Mouse (Mus musculus) stomach, embryonic 14.5 days (tissue): ENCODE data around the gene Syngr2. TPM values are rescaled to one million over a fixed set of nuclear protein-coding genes. Genes with fewer than 3 reads are reported as not detected.
"Not testable (repeated sequence)": the region's sequence is repeated elsewhere in the genome, so short reads cannot be mapped to it uniquely, and the experiment has no call there.

Source experiments
- ATAC-seq: fragments of 200-750 bp; cut with Nextera tagmentation; 2 replicates; pipeline ENCODE4 v1.8.0; 2017; ENCODE audit warnings: low read depth, moderate TSS enrichment; ENCODE audit not compliant: insufficient number of reproducible peaks, insufficient read depth, low FRiP score
- H3K27ac ChIP-seq: fragments of 300-500 bp; sonication (generic); 2 replicates; pipeline ENCODE4 v1.5.1; 2014; ENCODE audit warnings: mild to moderate bottlenecking, low read length, moderate library complexity, mixed read lengths
- H3K27me3 ChIP-seq: fragments of 300-500 bp; sonication (generic); 2 replicates; pipeline ENCODE4 v1.6.1; 2014; ENCODE audit warnings: low read length, control low read depth, mixed read lengths; ENCODE audit not compliant: control insufficient read depth, insufficient read depth
- H3K36me3 ChIP-seq: fragments of 300-500 bp; sonication (generic); 2 replicates; pipeline ENCODE4 v1.6.1; 2014; ENCODE audit warnings: mild to moderate bottlenecking, control low read depth, low read length, moderate library complexity, mixed read lengths; ENCODE audit not compliant: control insufficient read depth, insufficient read depth
- H3K4me1 ChIP-seq: fragments of 300-500 bp; sonication (generic); 2 replicates; pipeline ENCODE4 v1.6.1; 2014; ENCODE audit warnings: low read length, control low read depth, mixed read lengths; ENCODE audit not compliant: control insufficient read depth, insufficient read depth
- H3K4me2 ChIP-seq: fragments of 300-500 bp; sonication (generic); replicated peaks from 2 replicates; pipeline ENCODE4 v1.6.1; 2014; ENCODE audit warnings: low read depth, low read length, control low read depth
- H3K4me3 ChIP-seq: fragments of 300-500 bp; sonication (generic); 2 replicates; pipeline ENCODE4 v1.5.1; 2014; ENCODE audit warnings: low read depth, low read length, control low read depth
- H3K9ac ChIP-seq: fragments of 300-500 bp; sonication (generic); replicated peaks from 2 replicates; pipeline ENCODE4 v1.6.1; 2014; ENCODE audit warnings: low read depth, mild to moderate bottlenecking, control low read depth, low read length, moderate library complexity, mixed read lengths
- H3K9me3 ChIP-seq: fragments of 300-500 bp; sonication (generic); 2 replicates; pipeline ENCODE4 v1.6.1; 2016; ENCODE audit warnings: low read depth, low read length, control low read depth; ENCODE audit not compliant: control insufficient read depth
- WGBS: fragments of 180-500 bp; shearing (Covaris S2); extraction: QIAGEN DNeasy Blood & Tissue Kit; methylation state at CpG from one replicate; pipeline ENCODE4 v1.1.7; 2014; 5-methylcytosine and 5-hydroxymethylcytosine counted together
- polyA plus RNA-seq: library from polyadenylated mRNA; unstranded; fragments of >200 nt; fragmentation: Nextera tagmentation; extraction: Ambion mirVana; gene quantifications from 2 replicates; pipeline ENCODE4 v1.2.1, GENCODE M21; 2014

Gene Syngr2
- polyA plus RNA-seq, 1 experiment from 2014 or later: 101 TPM

GRCm38 (mm10) chr11:117828149-117828887 is 18.9 kb downstream of the Syngr2 start:
- no peak overlapping the region for H3K9ac ChIP-seq
- ATAC-seq: no peak
- no peak overlapping the region for H3K4me3 ChIP-seq
- WGBS: 65% methylated on average over 18 of the region's 18 CpGs
- H3K4me2 ChIP-seq: no peak overlapping the region
- H3K9me3 ChIP-seq: no peaks in the 10 kb centered on the region
- H3K27ac ChIP-seq: peak overlapping the region; percentile 69; the same call in 1 of the 2 replicates
- H3K4me1 ChIP-seq: peaks cover 51% of the 10 kb centered on the region
- no peaks in the 10 kb centered on the region for H3K27me3 ChIP-seq
- no peaks in the 10 kb centered on the region; the same call in 1 of the 2 replicates for H3K36me3 ChIP-seq

GRCm38 (mm10) chr11:117828888-117829604 is 19.6 kb downstream of the Syngr2 start:
- no peak overlapping the region for H3K4me2 ChIP-seq
- H3K4me1 ChIP-seq: peaks cover 43% of the 10 kb centered on the region
- no peak overlapping the region for H3K4me3 ChIP-seq
- no peaks in the 10 kb centered on the region for H3K36me3 ChIP-seq
- 38% methylated on average over 9 of the region's 9 CpGs for WGBS
- no peaks in the 10 kb centered on the region for H3K27me3 ChIP-seq
- peak overlapping the region; percentile 69 for H3K27ac ChIP-seq
- H3K9me3 ChIP-seq: no peaks in the 10 kb centered on the region
- ATAC-seq: peak; percentile 34; the same call in 1 of the 2 replicates
- H3K9ac ChIP-seq: no peak overlapping the region

GRCm38 (mm10) chr11:117829671-117830215 is 20.3 kb downstream of the Syngr2 start:
- Histone ChIP-seq H3K4me3 (no peak overlapping the region), H3K4me1 (peaks cover 39% of the 10 kb centered on the region)
- WGBS: 54% methylated on average over 2 of the region's 2 CpGs

GRCm38 (mm10) chr11:117830401-117830800 is 20.9 kb downstream of the Syngr2 start:
- Histone ChIP-seq H3K4me3 (no peak overlapping the region), H3K4me1 (peaks cover 35% of the 10 kb centered on the region), H3K9ac (no peak overlapping the region), H3K4me2 (no peak overlapping the region), H3K27me3 (no peaks in the 10 kb centered on the region), H3K36me3 (no peaks in the 10 kb centered on the region), H3K9me3 (no peaks in the 10 kb centered on the region), H3K27ac (no peak overlapping the region)
- ATAC-seq: no peak
- 69% methylated on average over 9 of the region's 9 CpGs for WGBS

More at GRCm38 (mm10) chr11:117829671-117830215, 20.3 kb downstream of the Syngr2 start:
- ATAC-seq: no peak
- Histone ChIP-seq H3K27ac (peak overlapping the region; percentile 69; the same call in 1 of the 2 replicates), H3K27me3 (no peaks in the 10 kb centered on the region), H3K9ac (no peak overlapping the region), H3K4me2 (no peak overlapping the region), H3K36me3 (no peaks in the 10 kb centered on the region), H3K9me3 (no peaks in the 10 kb centered on the region)

GRCm38 (mm10) chr11:117832086-117832969 is 22.9 kb downstream of the Syngr2 start:
- H3K27ac ChIP-seq: no peak overlapping the region
- peaks cover 21% of the 10 kb centered on the region for H3K4me1 ChIP-seq

GRCm38 (mm10) chr11:117833509-117833908 is 24.0 kb downstream of the Syngr2 start:
- not testable (repeated sequence) for H3K9ac ChIP-seq, H3K4me3 ChIP-seq, H3K9me3 ChIP-seq, H3K36me3 ChIP-seq, H3K27me3 ChIP-seq, ATAC-seq, H3K4me2 ChIP-seq, H3K27ac ChIP-seq
- peaks cover 11% of the 10 kb centered on the region for H3K4me1 ChIP-seq
- WGBS: 93% methylated on average over 4 of the region's 6 CpGs

More at GRCm38 (mm10) chr11:117832086-117832969, 22.9 kb downstream of the Syngr2 start:
- Histone ChIP-seq H3K36me3 (no peaks in the 10 kb centered on the region), H3K9ac (no peak overlapping the region), H3K4me3 (peak overlapping the region; percentile 14), H3K27me3 (no peaks in the 10 kb centered on the region), H3K9me3 (no peaks in the 10 kb centered on the region), H3K4me2 (peak overlapping the region; percentile 35)
- WGBS: 20% methylated on average over 28 of the region's 28 CpGs
- ATAC-seq: peak; percentile 35; the same call in 1 of the 2 replicates

- Histone ChIP-seq H3K4me3 (no peak overlapping the region), H3K27me3 (no peaks in the 10 kb centered on the region), H3K4me1 (peaks cover 5% of the 10 kb centered on the region; the same call in 1 of the 2 replicates), H3K27ac (no peak overlapping the region), H3K9ac (no peak overlapping the region), H3K9me3 (no peaks in the 10 kb centered on the region), H3K4me2 (no peak overlapping the region), H3K36me3 (no peaks in the 10 kb centered on the region)
- 84% methylated on average over 8 of the region's 8 CpGs for WGBS
- ATAC-seq: no peak
These were observed 24.6 kb downstream of the Syngr2 start for GRCm38 (mm10) chr11:117834086-117834485.

GRCm38 (mm10) chr11:117836306-117836705 is 26.8 kb downstream of the Syngr2 start:
- no peak overlapping the region for H3K9ac ChIP-seq
- no peak overlapping the region for H3K4me3 ChIP-seq
- no peak for ATAC-seq

More at GRCm38 (mm10) chr11:117836306-117836705, 26.8 kb downstream of the Syngr2 start:
- no peaks in the 10 kb centered on the region for H3K4me1 ChIP-seq
- H3K27me3 ChIP-seq: no peaks in the 10 kb centered on the region
- H3K4me2 ChIP-seq: peak overlapping the region; percentile 29; the same call in 1 of the 2 replicates
- WGBS: 29% methylated on average over 13 of the region's 13 CpGs
- H3K9me3 ChIP-seq: no peaks in the 10 kb centered on the region
- H3K27ac ChIP-seq: no peak overlapping the region
- no peaks in the 10 kb centered on the region for H3K36me3 ChIP-seq
